ENCODE assay signal across 16 mouse cellular contexts in the genomic region with DNA sequence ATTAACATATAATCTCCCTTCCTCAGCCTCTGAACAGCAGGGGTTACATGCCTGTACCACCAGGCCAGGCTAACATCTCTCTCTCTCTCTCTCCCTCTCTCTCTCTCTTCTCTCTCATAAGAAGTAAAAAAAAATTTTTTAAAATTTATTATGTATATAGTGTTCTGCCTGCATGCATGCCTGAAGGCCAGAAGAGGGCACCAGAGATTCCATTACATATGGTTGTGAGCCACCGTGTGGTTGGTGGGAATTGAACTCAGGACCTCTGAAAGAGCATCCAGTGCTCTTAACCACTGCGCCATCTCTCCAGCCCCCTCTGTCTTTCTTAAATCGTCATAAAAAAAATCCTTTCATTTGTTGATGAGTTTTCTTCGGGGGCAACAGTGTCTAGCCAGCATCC. TPM values are rescaled to one million over a fixed set of nuclear protein-coding genes. Genes with fewer than 3 reads are reported as not detected.
DNase-seq lines count a peak whose midpoint lies in the region; ATAC-seq and TF ChIP-seq lines count a peak whose summit lies in the region.
"Had no signal": no experiment of that assay in that cellular context is flagged by ENCODE, and none has a peak within 500 bp of the region (broad histone marks: within the 10 kb centered on the region; RNA-seq: fewer than 3 reads in every experiment).

No protein-coding gene starts in this region.

- no peak overlapping the region for H3K27ac ChIP-seq in gastrocnemius, adult 2 months
- H3K27ac ChIP-seq in liver, adult 2 months (replicated peaks; ENCODE audit: insufficient read depth, low read depth, low read length): no peak overlapping the region
- no peak overlapping the region for H3K27ac ChIP-seq in liver, embryonic 11.5 days (ENCODE audit: low read depth, low read length)
- no peak overlapping the region for H3K27ac ChIP-seq in CH12.LX (ENCODE audit: insufficient read depth, low read depth)
- H3K27ac ChIP-seq: hindbrain, embryonic 15.5 days; midbrain, embryonic 10.5 days; neural tube, embryonic 12.5 days had no signal

- no peak for TF ChIP-seq EP300 in CH12.LX (IDR thresholded peaks at IDR 0.05; ENCODE audit: low read length)

- WGBS in liver, adult 2 months: 66% methylated on average over 4 of the region's 4 CpGs
- 63% methylated on average over 4 of the region's 4 CpGs for WGBS in liver, embryonic 11.5 days

- peak; percentile 25 for TF ChIP-seq RAD21 in CH12.LX (IDR thresholded peaks at IDR 0.05; ENCODE audit: low read depth, low read length)

- DNase-seq in gastrocnemius, adult 2 months: no peak
- no peak for DNase-seq in gastrocnemius, adult 18-20 months (ENCODE audit: low spot score)
- DNase-seq in liver, adult 2 months (ENCODE audit: extremely low read depth, low read depth, low spot score): no peak
- DNase-seq in liver, embryonic 11.5 days (ENCODE audit: low spot score): no peak
- peak; percentile 25 for DNase-seq in CH12.LX (ENCODE audit: extremely low read depth)
- DNase-seq in c-Kit-positive CD71-positive TER-119-positive erythroid progenitor cells, embryonic 14.5 days (ENCODE audit: low spot score): peak; percentile 1
- DNase-seq in adrenal gland, adult 18-20 months (ENCODE audit: low spot score in 2 of 2): no peak
- no peak for DNase-seq in kidney, postnatal 14 days
- DNase-seq: heart, adult 18-20 months; kidney, postnatal 36 days; right cerebral cortex, adult 18-20 months; thymus, postnatal 14 days had no signal

- no peaks in the 10 kb centered on the region for H3K79me2 ChIP-seq in liver, adult 2 months (ENCODE audit: control insufficient read depth, insufficient read depth, low read length)
- H3K79me2 ChIP-seq in CH12.LX (replicated peaks; ENCODE audit: control insufficient read depth, extremely low read depth, insufficient read depth, poor library complexity, severe bottlenecking): no peaks in the 10 kb centered on the region

- no peaks in the 10 kb centered on the region for H3K27me3 ChIP-seq in liver, adult 2 months (ENCODE audit: control insufficient read depth, insufficient read depth, low read length)
- no peaks in the 10 kb centered on the region for H3K27me3 ChIP-seq in liver, embryonic 11.5 days (replicated peaks; ENCODE audit: control insufficient read depth, insufficient read depth, low read length)
- no peaks in the 10 kb centered on the region for H3K27me3 ChIP-seq in CH12.LX (replicated peaks)
- H3K27me3 ChIP-seq: hindbrain, embryonic 15.5 days; neural tube, embryonic 12.5 days had no signal

- H3K4me3 ChIP-seq in gastrocnemius, adult 2 months: no peak overlapping the region
- no peak overlapping the region for H3K4me3 ChIP-seq in liver, adult 2 months (ENCODE audit: insufficient read depth, low read depth, low read length)
- H3K4me3 ChIP-seq in liver, embryonic 11.5 days (ENCODE audit: low read depth, low read length): no peak overlapping the region
- H3K4me3 ChIP-seq in CH12.LX (replicated peaks in 1 of 3; ENCODE audit: low read depth in 2 of 3, low read length in 2 of 3, poor library complexity in 1 of 3): no peak overlapping the region
- H3K4me3 ChIP-seq: hindbrain, embryonic 15.5 days; midbrain, embryonic 10.5 days; neural tube, embryonic 12.5 days had no signal

- no peaks in the 10 kb centered on the region for H3K4me1 ChIP-seq in liver, adult 2 months (ENCODE audit: control insufficient read depth, insufficient read depth, low read length)
- no peaks in the 10 kb centered on the region for H3K4me1 ChIP-seq in liver, embryonic 11.5 days (replicated peaks; ENCODE audit: control insufficient read depth, insufficient read depth, low read length)
- peaks cover 2 to 15% of the 10 kb centered on the region in 2 experiments; a peak in 2 of 4 replicates for H3K4me1 ChIP-seq in CH12.LX (ENCODE audit: control insufficient read depth in 1 of 2, insufficient read depth in 2 of 2)
- H3K4me1 ChIP-seq: hindbrain, embryonic 15.5 days; midbrain, embryonic 10.5 days; neural tube, embryonic 12.5 days had no signal

- TF ChIP-seq CTCF in gastrocnemius, adult 2 months (IDR thresholded peaks at IDR 0.05): peak; percentile 26; the same call in 1 of the 2 replicates
- peak; percentile 35; the same call in 1 of the 2 replicates for TF ChIP-seq CTCF in liver, adult 2 months (IDR thresholded peaks at IDR 0.05; ENCODE audit: low read depth, low read length)
- TF ChIP-seq CTCF in CH12.LX (conservative IDR thresholded peaks at IDR 0.05 in 1 of 2, IDR thresholded peaks at IDR 0.05 in 1 of 2; ENCODE audit: low read depth in 2 of 2, low read length in 2 of 2): peak in 1 of 2 experiments; percentile 67; a peak in 2 of 4 replicates

- ATAC-seq in liver, embryonic 11.5 days (replicated peaks; ENCODE audit: low FRiP score): no peak

- no peak for TF ChIP-seq POLR2A in liver, adult 2 months (IDR thresholded peaks at IDR 0.05; ENCODE audit: extremely low read depth, insufficient read depth, low read length)
- TF ChIP-seq POLR2A in CH12.LX (IDR thresholded peaks at IDR 0.05; ENCODE audit: low read depth, low read length): no peak

- in situ Hi-C loops in CH12.LX (cut with MboI; ENCODE audit: low pct_ligation_motif_present, low pct_unique_long_range_greater_than_20kb, low sequenced_read_pairs): no loop called here

- H3K9me3 ChIP-seq in liver, embryonic 11.5 days (ENCODE audit: control insufficient read depth, low read length): no peaks in the 10 kb centered on the region
- no peaks in the 10 kb centered on the region for H3K9me3 ChIP-seq in CH12.LX (replicated peaks; ENCODE audit: low read length)
- H3K9me3 ChIP-seq: hindbrain, embryonic 15.5 days; midbrain, embryonic 10.5 days; neural tube, embryonic 12.5 days had no signal

- intact Hi-C loops in gastrocnemius, adult 2 months (cut with DNase I): no loop called here

- dilution Hi-C loops in CH12.LX (cut with MboI; ENCODE audit: extremely low pct_ligation_motif_present, extremely low pct_unique_long_range_greater_than_20kb, low sequenced_read_pairs): no loop called here

- H3K4me2 ChIP-seq in liver, embryonic 11.5 days: no peak overlapping the region
- H3K4me2 ChIP-seq in CH12.LX (ENCODE audit: insufficient read depth, low read depth, poor library complexity, severe bottlenecking): no peak overlapping the region
- H3K4me2 ChIP-seq: hindbrain, embryonic 15.5 days; neural tube, embryonic 12.5 days had no signal

- H3K9ac ChIP-seq in liver, adult 2 months (ENCODE audit: low read depth, low read length): no peak overlapping the region
- no peak overlapping the region for H3K9ac ChIP-seq in liver, embryonic 11.5 days (ENCODE audit: low read depth, low read length)
- H3K9ac ChIP-seq in CH12.LX (ENCODE audit: insufficient read depth, low read depth): no peak overlapping the region
- H3K9ac ChIP-seq: hindbrain, embryonic 15.5 days; neural tube, embryonic 12.5 days had no signal

- no peaks in the 10 kb centered on the region for H3K36me3 ChIP-seq in liver, adult 2 months (ENCODE audit: control insufficient read depth, insufficient read depth, low read length)
- H3K36me3 ChIP-seq in liver, embryonic 11.5 days (ENCODE audit: control insufficient read depth, insufficient read depth, low read length): no peaks in the 10 kb centered on the region
- H3K36me3 ChIP-seq in CH12.LX (replicated peaks in 1 of 2; ENCODE audit: control insufficient read depth in 1 of 2, insufficient read depth in 1 of 2, low read length in 1 of 2): no peaks in the 10 kb centered on the region
- H3K36me3 ChIP-seq: hindbrain, embryonic 15.5 days; midbrain, embryonic 10.5 days; neural tube, embryonic 12.5 days had no signal

TF ChIP-seq in CH12.LX, 34 proteins besides CTCF, POLR2A, EP300 and RAD21:
- TF ChIP-seq E2F4 (IDR thresholded peaks at IDR 0.05; ENCODE audit: insufficient replicate concordance, low read depth, low read length) (no peak), ETS1 (conservative IDR thresholded peaks at IDR 0.05; ENCODE audit: low read depth, low read length) (no peak), BHLHE40 (IDR thresholded peaks at IDR 0.05; ENCODE audit: low read depth, low read length) (no peak), ZNF384 (IDR thresholded peaks at IDR 0.05; ENCODE audit: low read depth, low read length) (0 out of 2 replicates have a peak, but pooled peaks have one; percentile 13), SMC3 (IDR thresholded peaks at IDR 0.05; ENCODE audit: low read depth, low read length) (peak; percentile 26), ELF1 (IDR thresholded peaks at IDR 0.05; ENCODE audit: low read depth, low read length) (no peak), MEF2A (IDR thresholded peaks at IDR 0.05; ENCODE audit: borderline replicate concordance, low read depth, low read length) (no peak), KAT2A (IDR thresholded peaks at IDR 0.05; ENCODE audit: insufficient replicate concordance, low read length) (no peak), MYC (IDR thresholded peaks at IDR 0.05; ENCODE audit: low read depth, low read length) (no peak)
TF ChIP-seq in CH12.LX: peak in this region for 2.

RNA-seq across cellular contexts. Expression of gene Slc26a5, which starts 20.7 kb away (rescaled TPM):
- not detected for total RNA-seq in gastrocnemius, adult 2 months (2021)
- not detected for total RNA-seq in gastrocnemius, adult 18-20 months (2021)
- total RNA-seq in liver, adult 2 months (2014; rRNA removed): not detected in 2 replicates
- not detected in 2 replicates for polyA plus RNA-seq in liver, adult 2 months (2012; rRNA removed)
- polyA plus RNA-seq in liver, embryonic 11.5 days (2014; fragmentation: Nextera tagmentation; extraction: Ambion mirVana): 0.06 TPM in 1 of 2 replicates, not detected in the other
- total RNA-seq in CH12.LX (2012; rRNA removed): not detected in 2 replicates
- not detected in 2 replicates for total RNA-seq in CH12.LX (2014; rRNA removed)
- polyA plus RNA-seq in CH12.LX (2012; ENCODE audit: insufficient read length, low read depth): not detected in 2 replicates
- not detected for total RNA-seq in adrenal gland, adult 18-20 months (2021)
- total RNA-seq: heart, adult 18-20 months had no signal
- polyA plus RNA-seq: liver, embryonic 16.5 days; neural tube, embryonic 12.5 days had no signal

RNA-seq across cellular contexts. Expression of gene Psmc2, which starts 59.6 kb away (rescaled TPM):
- total RNA-seq in gastrocnemius, adult 2 months (2021): 100 to 1,000 TPM; 111 to 127 TPM
- total RNA-seq in gastrocnemius, adult 18-20 months (2021): 100 to 1,000 TPM; 115 to 125 TPM
- 48.0 and 50.0 TPM in 2 replicates for total RNA-seq in liver, adult 2 months (2014; rRNA removed)
- 30.3 and 31.3 TPM in 2 replicates for polyA plus RNA-seq in liver, adult 2 months (2012; rRNA removed)
- 229 and 246 TPM in 2 replicates for polyA plus RNA-seq in liver, embryonic 11.5 days (2014; fragmentation: Nextera tagmentation; extraction: Ambion mirVana)
- 115 and 161 TPM in 2 replicates for total RNA-seq in CH12.LX (2012; rRNA removed)
- 87.4 and 90.1 TPM in 2 replicates for total RNA-seq in CH12.LX (2014; rRNA removed)
- polyA plus RNA-seq in CH12.LX (2012; ENCODE audit: insufficient read length, low read depth): 208 and 232 TPM in 2 replicates
- 100 to 1,000 TPM; 144 to 150 TPM for total RNA-seq in adrenal gland, adult 18-20 months (2021)

RNA-seq across cellular contexts. Expression of gene Dnajc2, which starts 59.6 kb away (rescaled TPM):
- total RNA-seq in gastrocnemius, adult 2 months (2021): 10 to 100 TPM; 21.4 to 24.7 TPM
- total RNA-seq in gastrocnemius, adult 18-20 months (2021): 10 to 100 TPM; 24.2 to 25.0 TPM
- 8.7 and 10.6 TPM in 2 replicates for total RNA-seq in liver, adult 2 months (2014; rRNA removed)
- polyA plus RNA-seq in liver, adult 2 months (2012; rRNA removed): 4.9 and 7.0 TPM in 2 replicates
- polyA plus RNA-seq in liver, embryonic 11.5 days (2014; fragmentation: Nextera tagmentation; extraction: Ambion mirVana): 99.9 and 104 TPM in 2 replicates
- total RNA-seq in CH12.LX (2012; rRNA removed): 79.2 and 98.5 TPM in 2 replicates
- 138 and 151 TPM in 2 replicates for total RNA-seq in CH12.LX (2014; rRNA removed)
- polyA plus RNA-seq in CH12.LX (2012; ENCODE audit: insufficient read length, low read depth): 242 and 268 TPM in 2 replicates
- 10 to 100 TPM; 28.2 to 30.0 TPM for total RNA-seq in adrenal gland, adult 18-20 months (2021)

Comparison
In these comparisons a context has a peak if more than half of its experiments do, and no peak if none do; other contexts are left out.
1. DNase-seq: peak in CH12.LX (single experiment) and c-Kit-positive CD71-positive TER-119-positive erythroid progenitor cells, embryonic 14.5 days (single experiment); none in gastrocnemius, adult 2 months (single experiment), gastrocnemius, adult 18-20 months (single experiment), liver, adult 2 months (single experiment), liver, embryonic 11.5 days (single experiment), adrenal gland, adult 18-20 months (0 of 2) and kidney, postnatal 14 days (single experiment).